Mouse (Mus musculus) liver, adult 2 months (tissue): ENCODE data around the gene Borcs5. TPM values are rescaled to one million over a fixed set of nuclear protein-coding genes. Genes with fewer than 3 reads are reported as not detected.

Experiments used
- DNase-seq: peaks from one replicate; pipeline ENCODE4 v3.0.0-alpha.2; 2011; ENCODE audit warnings: low read depth, low spot score; ENCODE audit errors: extremely low read depth
- H3K27ac ChIP-seq: fragments of 200-500 bp; replicated peaks from 2 replicates; pipeline ENCODE4 v1.5.1; 2012; ENCODE audit warnings: low read depth, mild to moderate bottlenecking, control low read depth, inconsistent platforms, low read length; ENCODE audit not compliant: insufficient read depth
- H3K27me3 ChIP-seq: fragments of 200-500 bp; 2 replicates; pipeline ENCODE4 v1.6.1; 2012; ENCODE audit warnings: mild to moderate bottlenecking, moderate library complexity, low read length, inconsistent platforms; ENCODE audit not compliant: control insufficient read depth, insufficient read depth
- H3K36me3 ChIP-seq: fragments of 200-500 bp; 2 replicates; pipeline ENCODE4 v1.6.1; 2012; ENCODE audit warnings: low read length, inconsistent platforms; ENCODE audit not compliant: control insufficient read depth, insufficient read depth
- H3K4me1 ChIP-seq: fragments of 200-500 bp; 2 replicates; pipeline ENCODE4 v1.6.1; 2011; ENCODE audit warnings: low read length; ENCODE audit not compliant: control insufficient read depth, insufficient read depth
- H3K4me3 ChIP-seq: fragments of 200-500 bp; 2 replicates; pipeline ENCODE4 v1.5.1; 2011; ENCODE audit warnings: low read depth, mild to moderate bottlenecking, control low read depth, low read length, moderate library complexity; ENCODE audit not compliant: insufficient read depth
- H3K79me2 ChIP-seq: fragments of 200-500 bp; 2 replicates; pipeline ENCODE4 v1.6.1; 2012; ENCODE audit warnings: inconsistent platforms, mild to moderate bottlenecking, low read length, moderate library complexity; ENCODE audit not compliant: control insufficient read depth, insufficient read depth
- H3K9ac ChIP-seq: fragments of 200-500 bp; 2 replicates; pipeline ENCODE4 v1.6.1; 2012; ENCODE audit warnings: low read depth, mild to moderate bottlenecking, control low read depth, inconsistent platforms, low read length
- CTCF ChIP-seq: fragments of 200-500 bp; IDR thresholded peaks from 2 replicates; pipeline ENCODE4 v1.5.1; 2011; ENCODE audit warnings: low read depth, low read length, control low read depth
- POLR2A ChIP-seq: fragments of 200-500 bp; IDR thresholded peaks from 2 replicates; pipeline ENCODE4 v1.6.1; 2011; ENCODE audit warnings: low read length, control low read depth; ENCODE audit not compliant: insufficient read depth; ENCODE audit errors: extremely low read depth
- WGBS: fragments of 180-500 bp; shearing (Covaris S2); methylation state at CpG from one replicate; pipeline ENCODE4 v1.1.7; 2018; 5-methylcytosine and 5-hydroxymethylcytosine counted together
- polyA plus RNA-seq: library from polyadenylated mRNA; depleted of rRNA; stranded (reverse); fragments of >200 nt; gene quantifications from 2 replicates; pipeline ENCODE4 v1.2.3, GENCODE M21; 2012
- total RNA-seq: library from RNA; depleted of rRNA; stranded (reverse); fragments of >200 nt; gene quantifications from 2 replicates; pipeline ENCODE4 v1.2.3, GENCODE M21; 2014

Borcs5 gene
- total and polyA plus RNA-seq, 2 experiments: 5.7 to 11.5 TPM

- 57% methylated on average over 7 of the region's 7 CpGs for WGBS
Measured at GRCm38 (mm10) chr6:134601130-134601529, 38.2 kb upstream of the Borcs5 start.

GRCm38 (mm10) chr6:134601766-134602165, 37.5 kb upstream of the Borcs5 start:
- no peak for TF ChIP-seq CTCF
- WGBS: 16% methylated on average over 3 of the region's 3 CpGs
- DNase-seq: peak; percentile 96

More at GRCm38 (mm10) chr6:134601130-134601529, 38.2 kb upstream of the Borcs5 start:
- DNase-seq: no peak
- no peaks in the 10 kb centered on the region for H3K27me3 ChIP-seq
- H3K36me3 ChIP-seq: no peaks in the 10 kb centered on the region
- no peaks in the 10 kb centered on the region for H3K79me2 ChIP-seq
- peaks cover 5% of the 10 kb centered on the region for H3K4me1 ChIP-seq
- TF ChIP-seq CTCF (no peak), POLR2A (no peak)
- H3K9ac ChIP-seq: no peak overlapping the region
- H3K4me3 ChIP-seq: no peak overlapping the region
- H3K27ac ChIP-seq: peak overlapping the region; percentile 37

DNA sequence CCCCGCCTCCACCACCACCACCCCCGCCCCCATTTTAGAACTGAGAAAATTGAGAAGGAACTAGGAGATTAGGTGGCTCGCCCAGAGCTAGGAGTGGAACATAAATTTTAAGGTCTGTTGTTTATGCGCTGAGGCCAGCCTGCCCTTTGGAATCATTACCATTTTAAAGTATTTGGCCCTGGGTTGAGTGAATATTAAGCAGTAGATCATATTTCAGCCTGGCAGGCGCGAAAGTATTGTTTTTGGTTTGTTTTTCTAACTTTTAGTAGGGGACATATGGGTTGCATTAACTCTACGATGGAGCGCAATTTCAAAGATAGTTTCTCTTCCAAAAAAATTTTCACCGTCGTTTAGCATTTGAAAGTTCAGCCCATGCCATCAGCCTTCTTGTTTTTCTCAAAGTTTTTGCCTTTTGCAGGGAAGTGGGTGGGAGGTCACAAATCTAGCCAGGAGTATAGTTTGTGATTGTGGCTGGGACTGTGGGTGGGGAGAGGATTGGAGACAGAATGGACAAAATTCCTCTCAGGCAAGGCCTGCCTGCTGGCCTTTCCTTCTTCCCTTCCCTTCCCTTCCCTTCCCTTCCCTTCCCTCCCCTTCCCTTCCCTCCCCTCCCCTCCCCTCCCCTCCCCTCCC, 36.8 kb upstream of the Borcs5 start:
- H3K79me2 ChIP-seq: no peaks in the 10 kb centered on the region
- no peaks in the 10 kb centered on the region for H3K27me3 ChIP-seq
- no peak overlapping the region for H3K4me3 ChIP-seq
- no peak for DNase-seq
- no peak for TF ChIP-seq CTCF
- no peak for TF ChIP-seq POLR2A
- WGBS: 47% methylated on average over 10 of the region's 10 CpGs
- H3K36me3 ChIP-seq: no peaks in the 10 kb centered on the region
- no peak overlapping the region for H3K27ac ChIP-seq
- H3K4me1 ChIP-seq: peaks cover 6% of the 10 kb centered on the region
- H3K9ac ChIP-seq: no peak overlapping the region

More at GRCm38 (mm10) chr6:134601766-134602165, 37.5 kb upstream of the Borcs5 start:
- Histone ChIP-seq H3K36me3 (no peaks in the 10 kb centered on the region), H3K27ac (peak overlapping the region; percentile 37), H3K27me3 (no peaks in the 10 kb centered on the region), H3K4me3 (no peak overlapping the region), H3K79me2 (no peaks in the 10 kb centered on the region), H3K9ac (no peak overlapping the region), H3K4me1 (peaks cover 5% of the 10 kb centered on the region)

DNA sequence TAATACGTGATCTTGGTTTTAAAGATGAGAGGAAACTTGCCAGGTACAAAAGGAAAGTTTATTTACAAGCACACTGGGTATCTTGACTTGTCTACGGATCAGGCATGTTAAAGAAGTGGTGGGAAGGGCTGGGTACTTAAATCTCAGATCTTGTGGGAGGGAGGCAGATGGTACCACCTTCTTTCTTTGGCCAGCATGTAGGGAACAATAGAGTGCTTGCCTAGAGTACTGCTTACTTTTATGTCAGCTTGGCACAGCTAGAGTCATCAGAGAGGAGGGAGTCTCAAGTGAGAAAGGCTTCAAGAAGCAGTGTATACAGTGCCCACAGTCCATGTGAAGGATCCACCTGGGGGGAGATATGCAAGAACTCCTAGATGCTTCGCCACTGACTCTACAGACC, 34.1 kb upstream of the Borcs5 start:
- 99% methylated on average over 3 of the region's 3 CpGs for WGBS
- Histone ChIP-seq H3K36me3 (no peaks in the 10 kb centered on the region), H3K4me3 (no peak overlapping the region), H3K27me3 (no peaks in the 10 kb centered on the region), H3K4me1 (peaks cover 4% of the 10 kb centered on the region), H3K9ac (no peak overlapping the region), H3K27ac (no peak overlapping the region), H3K79me2 (no peaks in the 10 kb centered on the region)
- no peak for DNase-seq
- TF ChIP-seq CTCF (no peak), POLR2A (no peak)

- DNase-seq: peak; percentile 60
- peaks cover 2% of the 10 kb centered on the region for H3K4me1 ChIP-seq
- H3K36me3 ChIP-seq: no peaks in the 10 kb centered on the region
- no peak overlapping the region for H3K27ac ChIP-seq
- TF ChIP-seq CTCF (no peak), POLR2A (no peak)
- H3K4me3 ChIP-seq: no peak overlapping the region
- no peaks in the 10 kb centered on the region for H3K79me2 ChIP-seq
- no peak overlapping the region for H3K9ac ChIP-seq
- 36% methylated on average over 6 of the region's 6 CpGs for WGBS
- H3K27me3 ChIP-seq: no peaks in the 10 kb centered on the region
Measured at GRCm38 (mm10) chr6:134606540-134606939, 32.8 kb upstream of the Borcs5 start.

GRCm38 (mm10) chr6:134606949-134607746, 32.2 kb upstream of the Borcs5 start:
- TF ChIP-seq POLR2A: no peak
- TF ChIP-seq CTCF: peak; percentile 43
- WGBS: 38% methylated on average over 9 of the region's 9 CpGs
- DNase-seq: peak; percentile 69

More at GRCm38 (mm10) chr6:134606949-134607746, 32.2 kb upstream of the Borcs5 start:
- Histone ChIP-seq H3K27ac (no peak overlapping the region), H3K4me3 (no peak overlapping the region), H3K36me3 (no peaks in the 10 kb centered on the region), H3K9ac (no peak overlapping the region), H3K4me1 (peaks cover 2% of the 10 kb centered on the region), H3K79me2 (no peaks in the 10 kb centered on the region), H3K27me3 (no peaks in the 10 kb centered on the region)
